Mouse (Mus musculus) erythroblast, embryonic 14.5 days (primary cell): ENCODE data around the gene Pum1.

ENCODE experiments used
- GATA1 ChIP-seq: IDR thresholded peaks from 2 replicates; pipeline ENCODE4 v1.6.1; 2012; ENCODE audit warnings: low read length, inconsistent platforms, mixed read lengths
- TAL1 ChIP-seq: IDR thresholded peaks from 3 replicates; pipeline ENCODE4 v1.6.1; 2012; ENCODE audit warnings: low read length, inconsistent platforms, mixed read lengths

GRCm38 (mm10) chr4:130810845-130811244 lies 147.7 kb downstream of the Pum1 start:
- TF ChIP-seq GATA1 (no peak), TAL1 (no peak)
